Mouse (Mus musculus) kidney, postnatal 0 days (tissue): ENCODE results near the gene Olfr1200. TPM values are rescaled to one million over a fixed set of nuclear protein-coding genes. Genes with fewer than 3 reads are reported as not detected.

Experiments
- ATAC-seq: fragments of 200-750 bp; cut with Nextera tagmentation; replicated peaks from 2 replicates; pipeline ENCODE4 v1.8.0; 2017; ENCODE audit warnings: low read depth, moderate number of reproducible peaks, moderate TSS enrichment, moderate library complexity; ENCODE audit not compliant: low FRiP score
- DNase-seq: peaks from one replicate; pipeline ENCODE4 v3.0.0-alpha.2; 2016; ENCODE audit warnings: low spot score
- H3K27ac ChIP-seq: fragments of 300-500 bp; sonication (generic); 2 replicates; pipeline ENCODE4 v1.5.1; 2014; ENCODE audit warnings: mild to moderate bottlenecking
- H3K27me3 ChIP-seq: fragments of 300-500 bp; sonication (generic); 2 replicates; pipeline ENCODE4 v1.6.1; 2014; ENCODE audit warnings: low read length, mixed read lengths; ENCODE audit not compliant: insufficient read depth
- H3K36me3 ChIP-seq: fragments of 300-500 bp; sonication (generic); 2 replicates; pipeline ENCODE4 v1.6.1; 2014; ENCODE audit warnings: low read length, mixed read lengths; ENCODE audit not compliant: insufficient read depth
- H3K4me1 ChIP-seq: fragments of 300-500 bp; sonication (generic); replicated peaks from 2 replicates; pipeline ENCODE4 v1.6.1; 2014; ENCODE audit warnings: antibody characterized with exemption, low read length, mixed read lengths; ENCODE audit not compliant: insufficient read depth
- H3K4me2 ChIP-seq: fragments of 300-500 bp; sonication (generic); 2 replicates; pipeline ENCODE4 v1.6.1; 2014; ENCODE audit warnings: mild to moderate bottlenecking, low read length, moderate library complexity, mixed read lengths
- H3K4me3 ChIP-seq: fragments of 300-500 bp; sonication (generic); replicated peaks from 2 replicates; pipeline ENCODE4 v1.5.1; 2014; ENCODE audit warnings: low read depth, low read length
- H3K9ac ChIP-seq: fragments of 300-500 bp; sonication (generic); 2 replicates; pipeline ENCODE4 v1.6.1; 2014; ENCODE audit warnings: low read depth, low read length
- H3K9me3 ChIP-seq: fragments of 300-500 bp; sonication (generic); replicated peaks from 2 replicates; pipeline ENCODE4 v1.6.1; 2016; ENCODE audit warnings: low read length, inconsistent platforms, mixed read lengths
- CTCF ChIP-seq: IDR thresholded peaks from 2 replicates; pipeline ENCODE4 v1.5.1; 2016; ENCODE audit warnings: antibody characterized with exemption, low read depth, mild to moderate bottlenecking, moderate library complexity
- WGBS: fragments of 180-500 bp; shearing (Covaris S2); extraction: QIAGEN DNeasy Blood & Tissue Kit; methylation state at CpG from one replicate; pipeline ENCODE4 v1.1.7; 2014; 5-methylcytosine and 5-hydroxymethylcytosine counted together
- polyA plus RNA-seq: library from polyadenylated mRNA; unstranded; fragments of >200 nt; fragmentation: Nextera tagmentation; extraction: Ambion mirVana; gene quantifications from 2 replicates; pipeline ENCODE4 v1.2.1, GENCODE M21; 2015

Olfr1200 gene
- not detected in 2 replicates for polyA plus RNA-seq

DNA sequence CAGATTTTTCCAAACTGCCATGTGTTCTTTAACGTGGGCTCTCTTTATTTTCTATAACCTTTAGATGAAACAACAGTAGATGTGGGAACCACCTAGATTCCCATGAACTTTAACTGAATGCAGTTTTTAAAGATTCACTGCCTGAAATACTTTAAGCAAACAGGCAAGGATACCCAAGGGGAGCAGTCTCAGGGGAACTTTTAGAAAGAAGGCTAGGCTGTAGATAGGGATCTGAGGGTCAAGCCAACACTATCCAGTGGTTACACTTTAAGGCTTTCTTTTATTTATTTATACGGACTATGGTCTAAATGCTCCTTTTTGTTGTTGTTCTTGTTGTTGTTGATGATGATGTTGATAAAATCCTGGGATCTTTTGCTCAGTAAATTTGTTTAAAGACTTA is at the start of gene Olfr1200:
TSS of gene Olfr1200 (minus strand) at position 101 of the 400 bp plus-strand sequence.
- Histone ChIP-seq H3K27me3 (no peaks in the 10 kb centered on the region), H3K9ac (no peak within 1 kb of the TSS), H3K4me2 (no peak within 1 kb of the TSS), H3K4me3 (no peak within 1 kb of the TSS), H3K27ac (no peak within 1 kb of the TSS), H3K4me1 (no peaks in the 10 kb centered on the region), H3K9me3 (no peaks in the 10 kb centered on the region), H3K36me3 (no peaks in the 10 kb centered on the region)
- ATAC-seq (no peak), DNase-seq (no peak)
- whole genome bisulfite sequencing = 76% methylated on average over 2 of the region's 2 CpGs
- no peak for TF ChIP-seq CTCF

DNA sequence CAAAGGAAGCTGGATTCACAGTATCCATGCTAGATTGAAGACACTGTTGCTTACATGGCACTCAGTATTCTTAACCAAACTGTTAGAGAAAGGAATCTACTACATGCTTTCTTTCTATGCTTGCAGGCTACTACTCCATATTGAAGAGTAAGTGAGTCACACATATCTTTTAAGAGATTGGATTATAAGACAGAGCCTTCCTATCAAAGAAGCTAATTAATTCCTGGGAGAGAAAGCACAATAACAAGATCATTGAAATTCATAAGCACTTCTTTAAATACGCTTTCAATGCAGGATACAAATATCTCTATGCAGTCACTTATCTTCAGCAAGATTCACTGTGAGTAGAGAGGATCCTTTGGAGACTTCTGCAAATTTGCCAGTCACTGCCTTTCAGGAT is 43.9 kb upstream of the Olfr1200 start, which contains the start of gene Olfr1202:
TSS of gene Olfr1202 (plus strand) at position 301 of the 400 bp plus-strand sequence.
- no peaks in the 10 kb centered on the region for H3K9me3 ChIP-seq
- H3K27me3 ChIP-seq = no peaks in the 10 kb centered on the region
- TF ChIP-seq CTCF = no peak
- ATAC-seq (no peak), DNase-seq (no peak)
- WGBS = 73% methylated on average over 1 of the region's 1 CpGs
- H3K27ac ChIP-seq = no peak within 1 kb of the TSS
- no peaks in the 10 kb centered on the region for H3K36me3 ChIP-seq
- no peak within 1 kb of the TSS for H3K4me3 ChIP-seq
- no peak within 1 kb of the TSS for H3K9ac ChIP-seq
- no peaks in the 10 kb centered on the region for H3K4me1 ChIP-seq
- no peak within 1 kb of the TSS for H3K4me2 ChIP-seq

DNA sequence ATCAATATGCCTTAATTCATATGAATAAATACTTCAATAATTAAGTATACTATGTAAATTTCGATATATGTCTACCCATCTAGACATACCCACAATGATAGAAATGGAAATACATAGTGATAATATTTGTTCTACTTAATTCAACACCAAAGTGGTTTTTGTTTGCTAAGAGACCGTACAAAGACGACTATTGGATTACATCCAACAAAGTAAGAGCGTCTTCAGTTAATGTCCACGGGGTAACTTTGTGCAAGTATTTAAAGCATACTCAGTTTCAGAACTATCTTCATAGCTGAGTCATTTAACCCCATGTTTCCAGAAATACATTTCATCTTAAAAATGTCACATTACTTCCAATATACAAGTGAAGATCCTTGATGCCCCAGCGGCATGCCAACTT is 22.4 kb upstream of the Olfr1200 start, which contains the start of gene Olfr1201:
TSS of gene Olfr1201 (plus strand) at position 301 of the 400 bp plus-strand sequence.
- H3K27me3 ChIP-seq = no peaks in the 10 kb centered on the region
- H3K9ac ChIP-seq = no peak within 1 kb of the TSS
- no peaks in the 10 kb centered on the region for H3K9me3 ChIP-seq
- 80% methylated on average over 6 of the region's 6 CpGs for WGBS
- no peak within 1 kb of the TSS for H3K27ac ChIP-seq
- no peak within 1 kb of the TSS for H3K4me2 ChIP-seq
- no peak within 1 kb of the TSS for H3K4me3 ChIP-seq
- no peaks in the 10 kb centered on the region for H3K4me1 ChIP-seq
- no peak for ATAC-seq
- H3K36me3 ChIP-seq = no peaks in the 10 kb centered on the region
- DNase-seq = no peak
- TF ChIP-seq CTCF = no peak

DNA sequence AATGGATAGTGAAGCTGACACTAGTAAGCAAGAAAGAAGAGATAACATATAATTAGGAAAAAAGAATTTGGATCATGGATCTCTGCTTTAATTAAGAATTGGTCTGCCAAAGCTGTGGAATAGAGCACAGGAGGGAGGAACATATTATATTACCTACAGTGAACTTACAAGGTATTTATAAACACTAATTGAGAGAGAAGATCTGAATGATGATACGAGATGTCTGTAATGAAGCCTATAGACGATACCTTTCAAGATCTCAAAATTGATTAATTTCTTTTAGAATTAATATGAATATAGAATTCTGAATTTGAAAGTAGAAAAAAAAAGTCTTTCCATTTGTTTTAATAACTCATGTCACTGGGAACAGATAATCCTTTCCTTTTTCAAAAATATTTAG is 9.9 kb downstream of the Olfr1200 start, which contains the start of gene Olfr1199:
TSS of gene Olfr1199 (minus strand) at position 101 of the 400 bp plus-strand sequence.
- ATAC-seq (no peak), DNase-seq (no peak)
- Histone ChIP-seq H3K4me1 (no peaks in the 10 kb centered on the region), H3K9ac (no peak within 1 kb of the TSS), H3K27ac (no peak within 1 kb of the TSS), H3K4me2 (no peak within 1 kb of the TSS), H3K9me3 (no peaks in the 10 kb centered on the region), H3K36me3 (no peaks in the 10 kb centered on the region), H3K27me3 (no peaks in the 10 kb centered on the region), H3K4me3 (no peak within 1 kb of the TSS)
- 79% methylated on average over 2 of the region's 2 CpGs for WGBS
- TF ChIP-seq CTCF = no peak

DNA sequence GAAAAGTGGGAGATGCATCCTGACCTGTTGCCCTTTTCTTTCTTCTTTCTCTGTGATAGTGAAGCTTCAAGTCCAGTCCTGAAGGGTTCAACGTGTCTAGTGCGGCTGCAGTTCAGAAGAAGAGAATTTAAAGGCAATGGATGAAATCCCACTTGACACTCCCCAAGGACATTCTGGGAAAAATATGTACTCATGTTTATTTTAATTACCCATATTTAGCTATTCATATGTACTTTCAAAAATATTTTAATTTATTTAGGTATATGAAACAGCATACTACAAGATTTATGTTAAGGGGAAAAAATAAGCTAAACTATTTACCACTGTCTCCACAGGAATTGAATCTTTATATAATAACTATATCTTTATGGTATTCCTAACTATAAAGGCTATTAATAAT is 19.0 kb downstream of the Olfr1200 start, which contains the start of gene Olfr1198:
TSS of gene Olfr1198 (minus strand) at position 101 of the 400 bp plus-strand sequence.
- ATAC-seq (no peak), DNase-seq (no peak)
- no peak within 1 kb of the TSS for H3K4me2 ChIP-seq
- no peaks in the 10 kb centered on the region for H3K27me3 ChIP-seq
- H3K9me3 ChIP-seq = no peaks in the 10 kb centered on the region
- no peak within 1 kb of the TSS for H3K27ac ChIP-seq
- TF ChIP-seq CTCF = no peak
- H3K4me3 ChIP-seq = no peak within 1 kb of the TSS
- H3K36me3 ChIP-seq = no peaks in the 10 kb centered on the region
- no peak within 1 kb of the TSS for H3K9ac ChIP-seq
- WGBS = 94% methylated on average over 2 of the region's 2 CpGs
- H3K4me1 ChIP-seq = no peaks in the 10 kb centered on the region

DNA sequence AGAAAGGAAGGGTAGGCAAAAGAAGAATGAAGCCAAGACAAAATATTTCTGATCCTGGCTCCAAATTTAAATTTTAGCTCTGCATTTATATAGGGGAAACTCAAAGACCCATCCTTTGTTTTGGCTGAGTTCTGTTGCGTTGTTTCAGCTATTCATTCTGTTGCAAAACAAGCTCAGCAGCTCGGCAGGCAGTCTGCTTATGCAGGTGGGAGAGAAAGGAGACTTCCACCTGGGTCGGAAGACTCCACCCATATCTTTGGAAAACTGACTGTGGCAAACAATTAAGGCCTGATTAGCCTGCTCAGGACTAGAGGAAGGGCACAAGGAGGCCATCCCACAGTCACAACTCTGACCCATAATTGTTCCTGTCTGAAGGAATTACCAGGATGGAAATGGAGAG is 26.9 kb downstream of the Olfr1200 start:
- no peak overlapping the region for H3K4me2 ChIP-seq
- no peaks in the 10 kb centered on the region for H3K36me3 ChIP-seq
- H3K9ac ChIP-seq = no peak overlapping the region
- no peak overlapping the region for H3K4me3 ChIP-seq
- no peak for TF ChIP-seq CTCF
- WGBS = 76% methylated on average over 3 of the region's 3 CpGs
- ATAC-seq = no peak
- H3K4me1 ChIP-seq = no peaks in the 10 kb centered on the region
- no peaks in the 10 kb centered on the region for H3K27me3 ChIP-seq
- H3K27ac ChIP-seq = no peak overlapping the region
- DNase-seq = no peak
- H3K9me3 ChIP-seq = no peaks in the 10 kb centered on the region

DNA sequence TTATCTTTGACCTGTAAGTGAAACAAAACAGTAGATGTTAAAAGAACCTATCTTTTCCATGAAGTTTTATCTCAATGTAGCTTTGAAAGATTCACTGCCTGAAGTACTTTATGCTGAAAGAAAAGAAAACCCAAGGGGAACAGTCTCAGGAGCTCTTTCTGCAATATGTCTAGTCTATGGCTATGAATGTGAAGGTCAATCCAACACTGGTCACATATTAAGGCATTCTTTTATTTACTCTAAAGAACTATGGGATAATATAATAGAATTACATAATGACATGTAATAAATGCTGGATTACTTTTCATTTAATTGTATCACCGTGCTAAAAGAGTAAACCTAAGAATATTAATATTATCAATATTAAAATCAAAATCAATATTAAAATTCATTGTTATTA is 38.0 kb downstream of the Olfr1200 start, which contains the start of gene Olfr1197:
TSS of gene Olfr1197 (minus strand) at position 101 of the 400 bp plus-strand sequence.
- DNase-seq (no peak), ATAC-seq (no peak)
- no peaks in the 10 kb centered on the region for H3K9me3 ChIP-seq
- H3K36me3 ChIP-seq = no peaks in the 10 kb centered on the region
- no peak within 1 kb of the TSS for H3K4me3 ChIP-seq
- H3K4me1 ChIP-seq = no peaks in the 10 kb centered on the region
- H3K4me2 ChIP-seq = no peak within 1 kb of the TSS
- H3K9ac ChIP-seq = no peak within 1 kb of the TSS
- no peaks in the 10 kb centered on the region for H3K27me3 ChIP-seq
- 80% methylated on average over 1 of the region's 1 CpGs for WGBS
- H3K27ac ChIP-seq = no peak within 1 kb of the TSS
- TF ChIP-seq CTCF = no peak

Other genes with a start within 250 kb of the Olfr1200 start
- gene Olfr1188, start 213.6 kb downstream of the Olfr1200 start, polyA plus RNA-seq = not detected in 2 replicates
- gene Olfr1189, start 184.0 kb downstream of the Olfr1200 start, polyA plus RNA-seq = not detected in 2 replicates
- gene Olfr1191-ps1, start 129.9 kb downstream of the Olfr1200 start, polyA plus RNA-seq = not detected in 2 replicates
- gene Olfr1192-ps1, start 122.0 kb downstream of the Olfr1200 start, polyA plus RNA-seq = not detected in 2 replicates
- not detected in 2 replicates for gene Olfr1193, start 94.9 kb downstream of the Olfr1200 start, polyA plus RNA-seq
- not detected in 2 replicates for gene Olfr1195, start 81.3 kb downstream of the Olfr1200 start, polyA plus RNA-seq
- not detected in 2 replicates for gene Olfr1196, start 65.9 kb downstream of the Olfr1200 start, polyA plus RNA-seq
- gene Olfr1197, start 38.1 kb downstream of the Olfr1200 start, polyA plus RNA-seq = not detected in 2 replicates
- gene Olfr1198, start 19.1 kb downstream of the Olfr1200 start, polyA plus RNA-seq = not detected in 2 replicates
- gene Olfr1199, start 10.0 kb downstream of the Olfr1200 start, polyA plus RNA-seq = not detected in 2 replicates
- gene Olfr1201, start 22.5 kb upstream of the Olfr1200 start, polyA plus RNA-seq = not detected in 2 replicates
- gene Olfr1202, start 44.0 kb upstream of the Olfr1200 start, polyA plus RNA-seq = not detected in 2 replicates
- gene Olfr1205, start 59.2 kb upstream of the Olfr1200 start, polyA plus RNA-seq = not detected in 2 replicates
- not detected in 2 replicates for gene Olfr1204, start 78.8 kb upstream of the Olfr1200 start, polyA plus RNA-seq
- gene Olfr1206, start 92.7 kb upstream of the Olfr1200 start, polyA plus RNA-seq = not detected in 2 replicates
- gene Olfr1208, start 131.8 kb upstream of the Olfr1200 start, polyA plus RNA-seq = not detected in 2 replicates
- gene Olfr1209, start 144.7 kb upstream of the Olfr1200 start, polyA plus RNA-seq = not detected in 2 replicates
- not detected in 2 replicates for gene Olfr1211, start 167.6 kb upstream of the Olfr1200 start, polyA plus RNA-seq
- not detected in 2 replicates for gene Olfr1212, start 183.5 kb upstream of the Olfr1200 start, polyA plus RNA-seq
- not detected in 2 replicates for gene Gm13762, start 209.8 kb upstream of the Olfr1200 start, polyA plus RNA-seq
- gene Olfr1214, start 222.2 kb upstream of the Olfr1200 start, polyA plus RNA-seq = not detected in 2 replicates
- not detected in 2 replicates for gene Olfr1215, start 236.5 kb upstream of the Olfr1200 start, polyA plus RNA-seq
- gene Olfr1216, start 247.9 kb upstream of the Olfr1200 start, polyA plus RNA-seq = not detected in 2 replicates